Mouse (Mus musculus): ENCODE data around the gene Kng1.

- TF ChIP-seq CTCF (IDR thresholded peaks at IDR 0.05; ENCODE audit: low read depth) (no peak), EP300 (IDR thresholded peaks at IDR 0.05; ENCODE audit: low read depth) (no peak)
Measured at GRCm38 (mm10) chr16:23103841-23104240, 46.2 kb downstream of the Kng1 start.
